Mouse (Mus musculus): Measurements from ENCODE around the gene Acads. TPM values are rescaled to one million over a fixed set of nuclear protein-coding genes. Genes with fewer than 3 reads are reported as not detected.

Acads gene
- polyA plus RNA-seq, 1 experiment from 2014 or later: 43.6 TPM

DNA sequence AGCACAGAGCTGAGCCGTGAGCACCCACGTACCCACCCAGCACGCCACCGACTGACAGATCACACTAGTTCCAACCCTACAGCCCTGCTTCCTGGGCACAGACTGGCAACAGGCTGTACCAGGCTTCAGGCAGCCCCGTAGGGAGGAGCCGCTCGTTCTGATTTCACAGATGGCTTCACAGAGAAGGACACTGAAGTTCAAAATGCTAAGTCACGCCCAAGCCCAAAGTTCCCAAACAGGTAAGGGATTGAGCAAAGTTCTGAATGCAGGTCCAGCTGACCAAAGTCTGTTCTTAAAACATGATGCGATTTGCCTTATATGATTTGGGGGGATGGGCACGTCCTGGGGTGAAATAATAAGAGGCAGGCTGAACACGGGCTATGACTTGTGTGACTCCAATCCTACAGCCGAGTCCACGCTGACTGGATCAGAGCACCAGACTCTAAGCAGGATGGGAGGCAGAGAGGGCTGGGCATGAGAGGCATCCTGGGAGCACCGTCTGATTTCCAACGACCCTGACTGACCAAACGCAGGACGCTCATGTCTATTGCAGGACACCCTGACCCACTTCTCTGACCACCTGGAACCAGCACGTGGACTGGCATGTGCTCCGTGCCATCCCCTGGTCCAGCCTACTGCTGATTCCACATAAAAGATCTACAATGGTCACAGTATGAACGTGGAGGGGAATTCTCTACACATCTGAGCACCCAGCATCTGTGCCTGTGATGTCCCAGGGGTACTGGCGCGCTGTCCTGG is 8.5 kb upstream of the Acads start:
- H3K4me2 ChIP-seq (replicated peaks; ENCODE audit: low read depth, low read length): no peak overlapping the region
- H3K36me3 ChIP-seq (ENCODE audit: insufficient read depth, low read length): peaks cover 12% of the 10 kb centered on the region
- H3K9me3 ChIP-seq (ENCODE audit: low read length): no peaks in the 10 kb centered on the region
- H3K27me3 ChIP-seq (replicated peaks; ENCODE audit: insufficient read depth, low read length): no peaks in the 10 kb centered on the region
- H3K27ac ChIP-seq (ENCODE audit: low read length): no peak overlapping the region
- no peak overlapping the region for H3K9ac ChIP-seq (replicated peaks; ENCODE audit: low read depth)
- WGBS: 95% methylated on average over 22 of the region's 22 CpGs
- ATAC-seq: no peak
- H3K4me3 ChIP-seq (ENCODE audit: low read depth, low read length): no peak overlapping the region
- DNase-seq (ENCODE audit: low spot score): no peak
- TF ChIP-seq EP300 (IDR thresholded peaks at IDR 0.05) (no peak), CTCF (IDR thresholded peaks at IDR 0.05) (no peak)
- no peaks in the 10 kb centered on the region for H3K4me1 ChIP-seq (ENCODE audit: insufficient read depth, low read depth, low read length)

GRCm38 (mm10) chr5:115126578-115127312 is 7.6 kb upstream of the Acads start:
- Histone ChIP-seq H3K9ac (replicated peaks; ENCODE audit: low read depth) (no peak overlapping the region), H3K27me3 (replicated peaks; ENCODE audit: insufficient read depth, low read length) (no peaks in the 10 kb centered on the region), H3K27ac (ENCODE audit: low read length) (no peak overlapping the region), H3K36me3 (ENCODE audit: insufficient read depth, low read length) (peaks cover 12% of the 10 kb centered on the region), H3K4me3 (ENCODE audit: low read depth, low read length) (no peak overlapping the region), H3K4me1 (ENCODE audit: insufficient read depth, low read depth, low read length) (no peaks in the 10 kb centered on the region), H3K9me3 (ENCODE audit: low read length) (no peaks in the 10 kb centered on the region), H3K4me2 (replicated peaks; ENCODE audit: low read depth, low read length) (no peak overlapping the region)
- DNase-seq (ENCODE audit: low spot score) (no peak), ATAC-seq (no peak)
- WGBS: 84% methylated on average over 28 of the region's 28 CpGs
- TF ChIP-seq CTCF (IDR thresholded peaks at IDR 0.05): no peak

- DNase-seq (ENCODE audit: low spot score) (peak; percentile 91), ATAC-seq (peak; percentile 91)
- no peaks in the 10 kb centered on the region for H3K9me3 ChIP-seq (ENCODE audit: low read length)
- H3K36me3 ChIP-seq (ENCODE audit: insufficient read depth, low read length): peaks cover 11% of the 10 kb centered on the region
- no peaks in the 10 kb centered on the region for H3K27me3 ChIP-seq (replicated peaks; ENCODE audit: insufficient read depth, low read length)
- no peak overlapping the region for H3K4me3 ChIP-seq (ENCODE audit: low read depth, low read length)
- WGBS: 22% methylated on average over 24 of the region's 24 CpGs
- TF ChIP-seq CTCF (IDR thresholded peaks at IDR 0.05): peak; percentile 99
- no peak for TF ChIP-seq EP300 (IDR thresholded peaks at IDR 0.05)
- no peak overlapping the region for H3K27ac ChIP-seq (ENCODE audit: low read length)
- no peaks in the 10 kb centered on the region for H3K4me1 ChIP-seq (ENCODE audit: insufficient read depth, low read depth, low read length)
- H3K4me2 ChIP-seq (replicated peaks; ENCODE audit: low read depth, low read length): no peak overlapping the region
- no peak overlapping the region for H3K9ac ChIP-seq (replicated peaks; ENCODE audit: low read depth)
These were observed 6.2 kb upstream of the Acads start for GRCm38 (mm10) chr5:115125211-115125871.

GRCm38 (mm10) chr5:115124690-115125089 is 5.5 kb upstream of the Acads start:
- no peak overlapping the region for H3K4me3 ChIP-seq (ENCODE audit: low read depth, low read length)
- no peak for TF ChIP-seq EP300 (IDR thresholded peaks at IDR 0.05)
- no peak for TF ChIP-seq CTCF (IDR thresholded peaks at IDR 0.05)
- no peak overlapping the region for H3K4me2 ChIP-seq (replicated peaks; ENCODE audit: low read depth, low read length)
- H3K27me3 ChIP-seq (replicated peaks; ENCODE audit: insufficient read depth, low read length): no peaks in the 10 kb centered on the region
- H3K4me1 ChIP-seq (ENCODE audit: insufficient read depth, low read depth, low read length): no peaks in the 10 kb centered on the region
- 0 out of 2 replicates have a peak, but pooled peaks cover 6% of the 10 kb centered on the region for H3K36me3 ChIP-seq (ENCODE audit: insufficient read depth, low read length)
- DNase-seq (ENCODE audit: low spot score): no peak
- no peak overlapping the region for H3K27ac ChIP-seq (ENCODE audit: low read length)
- WGBS: 92% methylated on average over 6 of the region's 6 CpGs
- ATAC-seq: peak; percentile 3; the same call in 1 of the 2 replicates
- H3K9ac ChIP-seq (replicated peaks; ENCODE audit: low read depth): no peak overlapping the region
- H3K9me3 ChIP-seq (ENCODE audit: low read length): no peaks in the 10 kb centered on the region

DNA sequence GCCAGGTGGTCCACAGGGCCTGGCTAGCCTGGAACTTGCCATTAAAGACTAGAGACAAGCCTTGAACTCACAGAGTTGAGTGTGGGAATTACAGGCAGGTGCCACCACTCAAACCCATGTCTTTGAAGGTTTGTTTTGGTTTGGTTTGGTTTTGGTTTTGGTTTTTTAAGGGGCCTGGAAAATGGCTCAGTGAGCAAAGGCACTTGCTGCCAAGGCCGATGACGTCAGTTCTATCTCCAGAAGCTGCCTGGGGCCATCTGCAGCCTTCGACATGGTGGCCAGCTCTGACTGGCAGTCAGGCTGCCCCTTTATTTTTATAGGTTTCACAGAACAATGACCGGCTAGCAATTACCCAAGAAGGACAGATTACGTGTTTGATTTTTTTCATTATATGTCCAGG is 1.8 kb upstream of the Acads start:
- DNase-seq (ENCODE audit: low spot score) (no peak), ATAC-seq (no peak)
- H3K27ac ChIP-seq (ENCODE audit: low read length): no peak overlapping the region
- H3K4me2 ChIP-seq (replicated peaks; ENCODE audit: low read depth, low read length): no peak overlapping the region
- TF ChIP-seq EP300 (IDR thresholded peaks at IDR 0.05) (no peak), CTCF (IDR thresholded peaks at IDR 0.05) (no peak)
- no peaks in the 10 kb centered on the region for H3K4me1 ChIP-seq (ENCODE audit: insufficient read depth, low read depth, low read length)
- 0 out of 2 replicates have a peak, but pooled peaks cover 4% of the 10 kb centered on the region for H3K36me3 ChIP-seq (ENCODE audit: insufficient read depth, low read length)
- 86% methylated on average over 5 of the region's 5 CpGs for WGBS
- H3K27me3 ChIP-seq (replicated peaks; ENCODE audit: insufficient read depth, low read length): no peaks in the 10 kb centered on the region
- H3K4me3 ChIP-seq (ENCODE audit: low read depth, low read length): no peak overlapping the region
- no peak overlapping the region for H3K9ac ChIP-seq (replicated peaks; ENCODE audit: low read depth)
- no peaks in the 10 kb centered on the region for H3K9me3 ChIP-seq (ENCODE audit: low read length)

DNA sequence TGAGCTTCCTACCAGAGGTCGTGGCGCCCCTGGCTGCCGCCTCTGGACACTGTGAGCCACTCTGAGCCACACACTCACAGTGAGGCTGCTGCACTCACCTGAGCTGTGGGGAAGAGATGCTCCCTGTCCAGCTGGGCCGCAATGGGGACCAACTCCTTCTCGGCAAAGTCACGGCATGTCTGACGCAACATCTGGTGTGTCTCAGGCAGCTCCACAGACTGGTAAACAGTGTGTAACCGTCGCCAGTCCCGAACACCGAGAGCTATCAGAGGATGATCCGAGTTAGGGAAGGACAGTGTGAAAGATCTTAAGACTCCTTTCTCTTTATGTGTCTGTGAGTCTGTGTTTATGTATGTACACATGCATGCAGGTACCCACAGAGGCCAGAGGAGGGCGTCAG is 1.7 kb downstream of the Acads start:
- Histone ChIP-seq H3K27me3 (replicated peaks; ENCODE audit: insufficient read depth, low read length) (no peaks in the 10 kb centered on the region), H3K9ac (replicated peaks; ENCODE audit: low read depth) (no peak overlapping the region), H3K9me3 (ENCODE audit: low read length) (no peaks in the 10 kb centered on the region), H3K4me1 (ENCODE audit: insufficient read depth, low read depth, low read length) (no peaks in the 10 kb centered on the region), H3K4me2 (replicated peaks; ENCODE audit: low read depth, low read length) (no peak overlapping the region), H3K4me3 (ENCODE audit: low read depth, low read length) (no peak overlapping the region), H3K36me3 (ENCODE audit: insufficient read depth, low read length) (no peaks in the 10 kb centered on the region), H3K27ac (ENCODE audit: low read length) (no peak overlapping the region)
- TF ChIP-seq EP300 (IDR thresholded peaks at IDR 0.05) (no peak), CTCF (IDR thresholded peaks at IDR 0.05) (no peak; the same call in 1 of the 2 replicates)
- DNase-seq (ENCODE audit: low spot score) (no peak), ATAC-seq (no peak)
- WGBS: 76% methylated on average over 13 of the region's 13 CpGs

Measured in lung, postnatal 0 days (tissue).